Mouse (Mus musculus) frontal cortex, postnatal 10 days (tissue): ENCODE results near the gene Defb15.
"Not testable (repeated sequence)": the region's sequence is repeated elsewhere in the genome, so short reads cannot be mapped to it uniquely, and the experiment has no call there.

ENCODE experiments used
- DNase-seq, 2 experiments: peaks; one replicate each; pipeline ENCODE4 v3.0.0; 2022; ENCODE audit warnings: low spot score in 2 of 2, mixed read lengths in 1 of 2

The Defb15 gene

GRCm38 (mm10) chr8:21932610-21933009, at the start of gene Defb15:
Defb15 (minus strand) TSS chr8:21932710.
- no peak for DNase-seq

GRCm38 (mm10) chr8:21981664-21982337, 49.3 kb upstream of the Defb15 start:
- DNase-seq, result no peak

GRCm38 (mm10) chr8:21978193-21978592, 45.7 kb upstream of the Defb15 start:
- DNase-seq, result no peak

GRCm38 (mm10) chr8:21969475-21969874, 37.0 kb upstream of the Defb15 start, which contains the start of gene Ccdc70:
Ccdc70 (plus strand) TSS chr8:21969775.
- DNase-seq, result no peak

- no peak for DNase-seq
Observed at GRCm38 (mm10) chr8:21966646-21967045, 34.1 kb upstream of the Defb15 start.

- DNase-seq, result no peak
Observed at GRCm38 (mm10) chr8:21958414-21958813, 25.9 kb upstream of the Defb15 start, which contains the start of gene Fam90a1a. Fam90a1a (plus strand) TSS chr8:21958714.

GRCm38 (mm10) chr8:21956336-21956735, 23.8 kb upstream of the Defb15 start:
- no peak for DNase-seq

GRCm38 (mm10) chr8:21955321-21955720, 22.8 kb upstream of the Defb15 start:
- DNase-seq, result peak; percentile 7 to 44

GRCm38 (mm10) chr8:21947311-21948017, 15.0 kb upstream of the Defb15 start:
- DNase-seq, result no peak

GRCm38 (mm10) chr8:21946462-21946861, 14.0 kb upstream of the Defb15 start, which contains the start of gene Defb13:
Defb13 (plus strand) TSS chr8:21946762.
- DNase-seq, result no peak

- not testable (repeated sequence) for DNase-seq
Observed at GRCm38 (mm10) chr8:21938052-21938451, 5.5 kb upstream of the Defb15 start, which contains the start of gene Defb35. Defb35 (plus strand) TSS chr8:21938352.

- not testable (repeated sequence) for DNase-seq
Observed at GRCm38 (mm10) chr8:21930754-21931153, 1.8 kb downstream of the Defb15 start.

- DNase-seq, result no peak
Observed at GRCm38 (mm10) chr8:21915625-21916024, 16.9 kb downstream of the Defb15 start.

- no peak for DNase-seq
Observed at GRCm38 (mm10) chr8:21912554-21912953, 20.0 kb downstream of the Defb15 start.

GRCm38 (mm10) chr8:21911931-21912330, 20.6 kb downstream of the Defb15 start:
- no peak for DNase-seq

GRCm38 (mm10) chr8:21906290-21906689, 26.2 kb downstream of the Defb15 start, which contains the start of gene Defb11:
Defb11 (minus strand) TSS chr8:21906412.
- DNase-seq, result not testable (repeated sequence)

- DNase-seq, result not testable (repeated sequence)
Observed at GRCm38 (mm10) chr8:21885321-21885720, 47.2 kb downstream of the Defb15 start, which contains the start of gene Defb9. Defb9 (minus strand) TSS chr8:21885421.
